8 mouse cellular contexts compared by ENCODE assay signal in the genomic region with DNA sequence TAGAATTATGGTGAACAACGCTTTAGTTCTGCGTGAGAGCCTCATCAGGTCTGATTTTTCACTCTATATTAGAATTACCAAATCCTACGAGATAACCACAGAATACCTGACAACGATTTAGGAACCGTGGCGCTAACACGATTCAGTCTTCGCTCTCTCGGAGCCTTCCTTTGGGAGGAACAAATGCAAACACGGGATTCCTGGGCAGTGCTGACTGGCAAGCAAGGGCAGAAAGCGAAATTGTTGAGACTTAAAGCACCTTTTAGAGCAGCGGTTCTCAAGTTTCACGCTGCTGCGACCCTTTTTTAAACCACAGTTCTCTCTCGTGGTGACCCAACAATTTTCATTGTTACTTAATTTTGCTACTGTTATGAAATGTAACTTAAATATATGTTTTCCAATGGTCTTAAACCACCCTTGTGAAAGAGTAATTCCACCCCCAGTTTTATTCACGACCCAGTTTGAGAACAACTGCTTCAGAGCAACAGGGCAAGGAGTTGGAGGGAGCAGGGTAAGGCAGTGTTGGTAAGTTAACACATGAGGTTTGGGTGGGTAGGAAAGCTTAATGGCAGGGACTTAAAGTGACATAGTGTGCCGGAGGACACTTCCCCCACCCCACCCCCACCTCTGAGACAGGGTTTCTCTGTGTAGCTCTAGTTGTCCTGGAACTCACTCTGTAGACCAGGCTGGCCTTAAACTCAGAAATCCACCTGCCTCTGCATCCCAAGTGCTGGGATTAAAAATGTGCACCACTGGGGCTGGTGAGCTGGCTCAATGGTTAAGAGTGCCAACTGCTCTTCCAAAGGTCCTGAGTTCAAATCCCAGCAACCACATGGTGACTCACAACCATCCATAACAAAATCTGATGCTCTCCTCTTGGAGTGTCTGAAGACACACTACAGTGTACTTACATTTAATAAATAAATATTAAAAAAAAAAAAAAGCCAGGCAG. TPM values are rescaled to one million over a fixed set of nuclear protein-coding genes. Genes with fewer than 3 reads are reported as not detected.
A peak's percentile ranks its signal among the peaks of the same experiment; 100 is the strongest.
DNase-seq lines count a peak whose midpoint lies in the region; ATAC-seq and TF ChIP-seq lines count a peak whose summit lies in the region.
"Had no signal": no experiment of that assay in that cellular context is flagged by ENCODE, and none has a peak within 500 bp of the region (broad histone marks: within the 10 kb centered on the region; RNA-seq: fewer than 3 reads in every experiment).

No protein-coding gene starts in this region.

- DNase-seq in lung, adult 18-20 months = no peak
- peak; percentile 69 for DNase-seq in embryo, embryonic 10.5 days (ENCODE audit: low spot score)
- no peak for DNase-seq in layer of hippocampus, adult 11-12 months (ENCODE audit: low spot score)
- DNase-seq in adrenal gland, postnatal 36 days = no peak

- peak overlapping the region; percentile 73 for H3K4me2 ChIP-seq in lung, embryonic 15.5 days
- H3K4me2 ChIP-seq in hindbrain, embryonic 15.5 days = peak overlapping the region; percentile 72
- peak overlapping the region; percentile 95 for H3K4me2 ChIP-seq in myocyte (ENCODE audit: low read depth)

- no peak for TF ChIP-seq POLR2A in myocyte (IDR thresholded peaks at IDR 0.05; ENCODE audit: insufficient read length, low read depth)

- peak overlapping the region; percentile 24 for H3ac ChIP-seq in myocyte (ENCODE audit: control insufficient read depth, insufficient read length)

- no peaks in the 10 kb centered on the region for H3K9me3 ChIP-seq in lung, embryonic 15.5 days
- H3K9me3 ChIP-seq in hindbrain, embryonic 15.5 days = no peaks in the 10 kb centered on the region

- peaks cover 37% of the 10 kb centered on the region for H3K36me3 ChIP-seq in lung, embryonic 15.5 days
- H3K36me3 ChIP-seq in hindbrain, embryonic 15.5 days = peaks cover 26% of the 10 kb centered on the region
- H3K36me3 ChIP-seq in myocyte (ENCODE audit: control insufficient read depth, insufficient read depth) = peaks cover 16% of the 10 kb centered on the region

- WGBS in lung, embryonic 15.5 days = under 1% methylated on average over 17 of the region's 17 CpGs
- 2% methylated on average over 17 of the region's 17 CpGs for WGBS in hindbrain, embryonic 15.5 days

- peaks cover 19% of the 10 kb centered on the region for H3K4me1 ChIP-seq in lung, embryonic 15.5 days
- H3K4me1 ChIP-seq in hindbrain, embryonic 15.5 days (replicated peaks) = peaks cover 18% of the 10 kb centered on the region

- H3K27me3 ChIP-seq in lung, embryonic 15.5 days = no peaks in the 10 kb centered on the region
- H3K27me3 ChIP-seq in hindbrain, embryonic 15.5 days = no peaks in the 10 kb centered on the region
- H3K27me3 ChIP-seq in myocyte (ENCODE audit: control insufficient read depth, insufficient read depth, insufficient read length) = no peaks in the 10 kb centered on the region

- H3K4me3 ChIP-seq in lung, embryonic 15.5 days = peak overlapping the region; percentile 48
- peak overlapping the region; percentile 54 for H3K4me3 ChIP-seq in hindbrain, embryonic 15.5 days
- peak overlapping the region; percentile 41 for H3K4me3 ChIP-seq in myocyte

- H3K27ac ChIP-seq in lung, embryonic 15.5 days = peak overlapping the region; percentile 95
- H3K27ac ChIP-seq in hindbrain, embryonic 15.5 days (replicated peaks) = peak overlapping the region; percentile 92

- peak overlapping the region; percentile 39 for H3K9ac ChIP-seq in lung, embryonic 15.5 days
- peak overlapping the region; percentile 68 for H3K9ac ChIP-seq in hindbrain, embryonic 15.5 days

- ATAC-seq in lung, embryonic 15.5 days (ENCODE audit: borderline replicate concordance, extremely low read depth, low FRiP score, low TSS enrichment) = no peak
- 0 out of 2 replicates have a peak, but pooled peaks have one; percentile 1 for ATAC-seq in hindbrain, embryonic 15.5 days (ENCODE audit: low FRiP score, low read depth)

- peaks cover 1% of the 10 kb centered on the region for H3K79me2 ChIP-seq in myocyte (ENCODE audit: control insufficient read depth, insufficient read depth)

TF ChIP-seq in myocyte, 11 proteins besides CTCF, POLR2A, EP300 and RAD21:
- no peak for TF ChIP-seq SRF (IDR thresholded peaks at IDR 0.05; ENCODE audit: control insufficient read depth, insufficient read length, low read depth)
- peak; percentile 34 for TF ChIP-seq POLR2AphosphoS2 (IDR thresholded peaks at IDR 0.05; ENCODE audit: insufficient read length, low read depth)
- TF ChIP-seq TCF3 (IDR thresholded peaks at IDR 0.05; ENCODE audit: insufficient read length, low read depth) = no peak
- TF ChIP-seq TCF12 (IDR thresholded peaks at IDR 0.05; ENCODE audit: insufficient read depth, poor library complexity, severe bottlenecking) = no peak
- TF ChIP-seq E2F4 (IDR thresholded peaks at IDR 0.05; ENCODE audit: insufficient read depth) = no peak
- no peak for TF ChIP-seq USF1 (IDR thresholded peaks at IDR 0.05; ENCODE audit: low read depth)

RNA-seq across cellular contexts. Expression of a gene that starts 4.8 kb away (rescaled TPM):
- 252 and 264 TPM in 2 replicates for polyA plus RNA-seq in lung, embryonic 15.5 days (2015; fragmentation: Nextera tagmentation; extraction: Ambion mirVana)
- 300 and 313 TPM in 2 replicates for polyA plus RNA-seq in hindbrain, embryonic 15.5 days (2015; fragmentation: Nextera tagmentation; extraction: Ambion mirVana)
- 671 TPM for polyA plus RNA-seq in myocyte (2012; fragmentation: generic; extraction: Trizol)
- 100 to 1,000 TPM; 373 to 429 TPM for total RNA-seq in adrenal gland, postnatal 36 days (2021)

RNA-seq across cellular contexts. Expression of a gene that starts 16.0 kb away (rescaled TPM):
- 0.57 TPM in 1 of 2 replicates, not detected in the other for polyA plus RNA-seq in lung, embryonic 15.5 days (2015; fragmentation: Nextera tagmentation; extraction: Ambion mirVana)
- polyA plus RNA-seq in hindbrain, embryonic 15.5 days (2015; fragmentation: Nextera tagmentation; extraction: Ambion mirVana) = not detected in 2 replicates
- polyA plus RNA-seq in myocyte (2012; fragmentation: generic; extraction: Trizol) = 0.13 TPM
- total RNA-seq in adrenal gland, postnatal 36 days (2021) = not detected
- polyA plus RNA-seq: large intestine, adult 2 months had no signal

RNA-seq across cellular contexts. Expression of a gene that starts 38.4 kb away (rescaled TPM):
- polyA plus RNA-seq in lung, embryonic 15.5 days (2015; fragmentation: Nextera tagmentation; extraction: Ambion mirVana) = 57.6 and 58.1 TPM in 2 replicates
- polyA plus RNA-seq in hindbrain, embryonic 15.5 days (2015; fragmentation: Nextera tagmentation; extraction: Ambion mirVana) = 71.8 and 82.6 TPM in 2 replicates
- 48.4 TPM for polyA plus RNA-seq in myocyte (2012; fragmentation: generic; extraction: Trizol)
- 10 to 100 TPM; 21.8 to 23.9 TPM for total RNA-seq in adrenal gland, postnatal 36 days (2021)
